Comparison of ENCODE assay signal across 30 mouse cellular contexts in genomic region chr12:17588436-17588835, GRCm38 (mm10).
"Had no signal": no experiment of that assay in that cellular context is flagged by ENCODE, and none has a peak within 500 bp of the region (broad histone marks: within the 10 kb centered on the region; RNA-seq: fewer than 3 reads in every experiment).

No protein-coding gene starts in this region.

- H3K9me3 ChIP-seq: limb, embryonic 10.5 days; limb, embryonic 12.5 days; limb, embryonic 13.5 days; limb, embryonic 15.5 days; liver, embryonic 12.5 days; liver, embryonic 13.5 days; liver, embryonic 15.5 days; lung, embryonic 15.5 days; midbrain, embryonic 10.5 days; midbrain, embryonic 12.5 days; midbrain, embryonic 13.5 days; midbrain, embryonic 15.5 days had no signal

- H3K36me3 ChIP-seq: limb, embryonic 10.5 days; limb, embryonic 12.5 days; limb, embryonic 13.5 days; limb, embryonic 15.5 days; liver, embryonic 12.5 days; liver, embryonic 13.5 days; liver, embryonic 15.5 days; lung, embryonic 15.5 days; midbrain, embryonic 10.5 days; midbrain, embryonic 12.5 days; midbrain, embryonic 13.5 days; midbrain, embryonic 15.5 days had no signal

- H3K4me3 ChIP-seq: limb, embryonic 10.5 days; limb, embryonic 12.5 days; limb, embryonic 13.5 days; limb, embryonic 15.5 days; liver, embryonic 12.5 days; liver, embryonic 13.5 days; liver, embryonic 15.5 days; lung, embryonic 15.5 days; megakaryocyte, embryonic 14.5 days; midbrain, embryonic 10.5 days; midbrain, embryonic 12.5 days; midbrain, embryonic 13.5 days; midbrain, embryonic 15.5 days; myocyte had no signal

- DNase-seq: left cerebral cortex, postnatal 4 days; liver; liver, embryonic 13.5 days; liver, postnatal 0 days; lung, adult 2 months; lung, embryonic 14.5 days; lung, postnatal 10 days; lung, postnatal 14 days; lung, postnatal 36 days; lung, postnatal 4 days; midbrain, embryonic 14.5 days had no signal

- H3K4me2 ChIP-seq: limb, embryonic 12.5 days; limb, embryonic 13.5 days; limb, embryonic 15.5 days; liver, embryonic 11.5 days; liver, embryonic 12.5 days; liver, embryonic 13.5 days; liver, embryonic 15.5 days; lung, embryonic 14.5 days; lung, embryonic 15.5 days; midbrain, embryonic 11.5 days; midbrain, embryonic 12.5 days; midbrain, embryonic 13.5 days; midbrain, embryonic 15.5 days had no signal

- ATAC-seq: liver, embryonic 12.5 days; liver, postnatal 0 days; lung, postnatal 0 days; midbrain, embryonic 13.5 days; midbrain, embryonic 15.5 days; midbrain, embryonic 16.5 days had no signal

- H3K27me3 ChIP-seq: limb, embryonic 12.5 days; limb, embryonic 13.5 days; limb, embryonic 15.5 days; liver, embryonic 12.5 days; liver, embryonic 13.5 days; liver, embryonic 15.5 days; lung, embryonic 15.5 days; midbrain, embryonic 12.5 days; midbrain, embryonic 13.5 days; midbrain, embryonic 15.5 days had no signal

- H3K4me1 ChIP-seq: liver, embryonic 12.5 days; liver, embryonic 13.5 days; liver, embryonic 15.5 days; megakaryocyte, embryonic 14.5 days; midbrain, embryonic 15.5 days had no signal

- H3K27ac ChIP-seq: limb, embryonic 10.5 days; limb, embryonic 12.5 days; limb, embryonic 13.5 days; limb, embryonic 15.5 days; liver, embryonic 12.5 days; liver, embryonic 13.5 days; liver, embryonic 14.5 days; liver, embryonic 15.5 days; lung, embryonic 15.5 days; macrophage; midbrain, embryonic 10.5 days; midbrain, embryonic 12.5 days; midbrain, embryonic 13.5 days; midbrain, embryonic 15.5 days had no signal

- H3K9ac ChIP-seq: limb, embryonic 12.5 days; limb, embryonic 13.5 days; limb, embryonic 15.5 days; liver, embryonic 12.5 days; liver, embryonic 13.5 days; liver, embryonic 14.5 days; liver, embryonic 15.5 days; liver, postnatal 0 days; lung, embryonic 14.5 days; lung, embryonic 15.5 days; midbrain, embryonic 12.5 days; midbrain, embryonic 13.5 days; midbrain, embryonic 15.5 days had no signal
